Mouse (Mus musculus) myocyte (in vitro differentiated cells): Measurements from ENCODE around the gene Ndufv1. TPM values are rescaled to one million over a fixed set of nuclear protein-coding genes. Genes with fewer than 3 reads are reported as not detected.

Experiments
- H3K27me3 ChIP-seq: one replicate; pipeline ENCODE4 v1.6.1; 2011; ENCODE audit not compliant: control insufficient read depth, insufficient read depth, insufficient read length
- H3K36me3 ChIP-seq: one replicate; pipeline ENCODE4 v1.6.1; 2011; ENCODE audit not compliant: control insufficient read depth, insufficient read depth
- H3K4me2 ChIP-seq: one replicate; pipeline ENCODE4 v1.6.1; 2011; ENCODE audit warnings: low read depth, control low read depth
- H3K4me3 ChIP-seq: one replicate; pipeline ENCODE4 v1.5.1; 2011; ENCODE audit warnings: mild to moderate bottlenecking, control low read depth, moderate library complexity
- H3K79me2 ChIP-seq: one replicate; pipeline ENCODE4 v1.6.1; 2011; ENCODE audit not compliant: control insufficient read depth, insufficient read depth
- H3ac ChIP-seq: one replicate; pipeline ENCODE4 v1.6.1; 2011; ENCODE audit not compliant: control insufficient read depth, insufficient read length
- CEBPB ChIP-seq: IDR thresholded peaks from 2 replicates; pipeline ENCODE4 v1.6.1; 2011; ENCODE audit warnings: mild to moderate bottlenecking, moderate library complexity; ENCODE audit not compliant: poor library complexity, insufficient read depth, severe bottlenecking
- E2F4 ChIP-seq: IDR thresholded peaks from one replicate; pipeline ENCODE4 v1.6.1; 2011; ENCODE audit warnings: mild to moderate bottlenecking, control low read depth, moderate library complexity; ENCODE audit not compliant: insufficient read depth
- MAX ChIP-seq: IDR thresholded peaks from one replicate; pipeline ENCODE4 v1.6.1; 2011; ENCODE audit warnings: low read depth, mild to moderate bottlenecking, control low read depth
- MYOD1 ChIP-seq, 3 experiments: IDR thresholded peaks; one replicate each; pipeline ENCODE4 v1.6.1; 2011; ENCODE audit warnings: control low read depth in 2 of 3, low read depth in 2 of 3, mild to moderate bottlenecking in 2 of 3, moderate library complexity in 1 of 3; ENCODE audit not compliant: insufficient read length in 2 of 3, control insufficient read depth in 1 of 3
- MYOG ChIP-seq, 3 experiments: IDR thresholded peaks; one replicate each; pipeline ENCODE4 v1.6.1; 2011; ENCODE audit warnings: control low read depth in 2 of 3, low read depth in 2 of 3, mild to moderate bottlenecking in 2 of 3; ENCODE audit not compliant: insufficient read length in 2 of 3, control insufficient read depth in 1 of 3, insufficient read depth in 1 of 3
- POLR2A ChIP-seq: IDR thresholded peaks from one replicate; pipeline ENCODE4 v1.6.1; 2011; ENCODE audit warnings: low read depth, mild to moderate bottlenecking, control low read depth, moderate library complexity; ENCODE audit not compliant: insufficient read length
- POLR2AphosphoS2 ChIP-seq: IDR thresholded peaks from one replicate; pipeline ENCODE4 v1.6.1; 2011; ENCODE audit warnings: low read depth, control low read depth; ENCODE audit not compliant: insufficient read length
- REST ChIP-seq: IDR thresholded peaks from one replicate; pipeline ENCODE4 v1.6.1; 2011; ENCODE audit warnings: mild to moderate bottlenecking, control low read depth, moderate library complexity; ENCODE audit not compliant: insufficient read depth, insufficient read length
- SRF ChIP-seq: IDR thresholded peaks from one replicate; pipeline ENCODE4 v1.6.1; 2011; ENCODE audit warnings: low read depth; ENCODE audit not compliant: control insufficient read depth, insufficient read length
- TCF12 ChIP-seq: IDR thresholded peaks from one replicate; pipeline ENCODE4 v1.6.1; 2011; ENCODE audit warnings: mild to moderate bottlenecking, control low read depth; ENCODE audit not compliant: poor library complexity, insufficient read depth, severe bottlenecking
- TCF3 ChIP-seq: IDR thresholded peaks from one replicate; pipeline ENCODE4 v1.6.1; 2011; ENCODE audit warnings: low read depth, control low read depth; ENCODE audit not compliant: insufficient read length
- USF1 ChIP-seq: IDR thresholded peaks from one replicate; pipeline ENCODE4 v1.6.1; 2011; ENCODE audit warnings: low read depth, mild to moderate bottlenecking, control low read depth, moderate library complexity
- polyA plus RNA-seq: library from polyadenylated mRNA; unstranded; fragments of >200 nt; fragmentation: generic; extraction: Trizol; gene quantifications from one replicate; pipeline ENCODE4 v1.2.1, GENCODE M21; 2012; ENCODE audit warnings: missing spikeins

Ndufv1 gene
- polyA plus RNA-seq, 1 experiment, result 405 TPM

GRCm38 (mm10) chr19:3960211-3960610 lies 52.4 kb downstream of the Ndufv1 start:
- H3K27me3 ChIP-seq, result no peaks in the 10 kb centered on the region
- H3K36me3 ChIP-seq, result no peaks in the 10 kb centered on the region
- H3K4me3 ChIP-seq, result no peak overlapping the region
- H3K4me2 ChIP-seq, result no peak overlapping the region
- H3K79me2 ChIP-seq, result no peaks in the 10 kb centered on the region
- TF ChIP-seq MYOG (IDR thresholded peaks at IDR 0.05; ENCODE audit: control insufficient read depth in 1 of 3, insufficient read depth in 1 of 3, insufficient read length in 2 of 3, low read depth in 2 of 3) (no peak), MAX (no peak), POLR2AphosphoS2 (no peak), TCF12 (no peak)
- H3ac ChIP-seq, result no peak overlapping the region

- no peak overlapping the region for H3ac ChIP-seq
- TF ChIP-seq REST (no peak), CEBPB (no peak), USF1 (no peak), POLR2AphosphoS2 (no peak), TCF3 (no peak), SRF (no peak), MYOD1 (IDR thresholded peaks at IDR 0.05; ENCODE audit: control insufficient read depth in 1 of 3, insufficient read length in 2 of 3, low read depth in 2 of 3) (no peak), TCF12 (no peak), POLR2A (no peak)
Measured at GRCm38 (mm10) chr19:3959030-3959429, 53.6 kb downstream of the Ndufv1 start.

GRCm38 (mm10) chr19:3958470-3958869 lies 54.1 kb downstream of the Ndufv1 start, which contains the start of gene Aldh3b3:
Gene Aldh3b3, plus strand, starts transcription at chr19:3958645.
- Histone ChIP-seq H3ac (no peak within 1 kb of the TSS), H3K79me2 (no peaks in the 10 kb centered on the region), H3K27me3 (no peaks in the 10 kb centered on the region), H3K36me3 (no peaks in the 10 kb centered on the region), H3K4me3 (no peak within 1 kb of the TSS), H3K4me2 (peak within 1 kb of the TSS; percentile 16)
- no peak for TF ChIP-seq USF1
- no peak for TF ChIP-seq SRF
- TF ChIP-seq MAX, result no peak
- no peak for TF ChIP-seq REST
- no peak for TF ChIP-seq TCF3
- TF ChIP-seq CEBPB, result no peak
- TF ChIP-seq MYOD1 (IDR thresholded peaks at IDR 0.05; ENCODE audit: control insufficient read depth in 1 of 3, insufficient read length in 2 of 3, low read depth in 2 of 3), result peak in 2 of 3 experiments; percentile 66 to 85
- peak in 1 of 3 experiments; percentile 31 for TF ChIP-seq MYOG (IDR thresholded peaks at IDR 0.05; ENCODE audit: control insufficient read depth in 1 of 3, insufficient read depth in 1 of 3, insufficient read length in 2 of 3, low read depth in 2 of 3)
- no peak for TF ChIP-seq POLR2A
- no peak for TF ChIP-seq POLR2AphosphoS2
- no peak for TF ChIP-seq E2F4
- TF ChIP-seq TCF12, result no peak

More at GRCm38 (mm10) chr19:3959030-3959429, 53.6 kb downstream of the Ndufv1 start:
- H3K36me3 ChIP-seq, result no peaks in the 10 kb centered on the region
- no peak overlapping the region for H3K4me3 ChIP-seq
- H3K27me3 ChIP-seq, result no peaks in the 10 kb centered on the region
- no peaks in the 10 kb centered on the region for H3K79me2 ChIP-seq
- H3K4me2 ChIP-seq, result peak overlapping the region; percentile 16

Other genes starting within 250 kb of the Ndufv1 start
- gene Kmt5b, start 245.4 kb downstream of the Ndufv1 start, polyA plus RNA-seq, result 8.0 TPM
- gene Chka, start 161.0 kb downstream of the Ndufv1 start, polyA plus RNA-seq, result 35.5 TPM
- 50.9 TPM for gene Tcirg1, start 105.7 kb downstream of the Ndufv1 start, polyA plus RNA-seq
- 482 TPM for gene Ndufs8, start 100.0 kb downstream of the Ndufv1 start, polyA plus RNA-seq
- gene Aldh3b1, start 83.0 kb downstream of the Ndufv1 start, polyA plus RNA-seq, result 51.8 TPM
- gene Unc93b1, start 77.6 kb downstream of the Ndufv1 start, polyA plus RNA-seq, result 4.0 TPM
- 1.2 TPM for gene Aldh3b3, start 54.2 kb downstream of the Ndufv1 start, polyA plus RNA-seq
- 0.11 TPM for gene Aldh3b2, start 40.5 kb downstream of the Ndufv1 start, polyA plus RNA-seq
- 6.3 TPM for gene Acy3, start 26.2 kb downstream of the Ndufv1 start, polyA plus RNA-seq
- 0.04 TPM for gene Tbx10, start 20.1 kb downstream of the Ndufv1 start, polyA plus RNA-seq
- gene Nudt8, start 12.2 kb downstream of the Ndufv1 start, polyA plus RNA-seq, result 36.9 TPM
- 0.50 TPM for gene Gm49405, start 12.2 kb downstream of the Ndufv1 start, polyA plus RNA-seq
- gene Doc2g, start 9.5 kb downstream of the Ndufv1 start, polyA plus RNA-seq, result 2.5 TPM
- gene Gstp1, start 25.2 kb upstream of the Ndufv1 start, polyA plus RNA-seq, result 768 TPM
- gene Gstp2, start 33.2 kb upstream of the Ndufv1 start, polyA plus RNA-seq, result 6.7 TPM
- 0.25 TPM for gene Gstp3, start 46.8 kb upstream of the Ndufv1 start, polyA plus RNA-seq
- not detected for gene Cabp2, start 68.8 kb upstream of the Ndufv1 start, polyA plus RNA-seq
- gene Cdk2ap2, start 84.4 kb upstream of the Ndufv1 start, polyA plus RNA-seq, result 148 TPM
- gene Pitpnm1, start 87.2 kb upstream of the Ndufv1 start, polyA plus RNA-seq, result 42.3 TPM
- gene Aip, start 113.1 kb upstream of the Ndufv1 start, polyA plus RNA-seq, result 250 TPM
- gene Gpr152, start 127.0 kb upstream of the Ndufv1 start, polyA plus RNA-seq, result not detected
- 0.10 TPM for gene Cabp4, start 131.2 kb upstream of the Ndufv1 start, polyA plus RNA-seq
- 238 TPM for gene Coro1b, start 135.8 kb upstream of the Ndufv1 start, polyA plus RNA-seq
- 4.9 TPM for gene Ptprcap, start 140.8 kb upstream of the Ndufv1 start, polyA plus RNA-seq
- gene Rps6kb2, start 150.5 kb upstream of the Ndufv1 start, polyA plus RNA-seq, result 42.0 TPM
- gene Carns1, start 162.7 kb upstream of the Ndufv1 start, polyA plus RNA-seq, result 8.2 TPM
- gene Tbc1d10c, start 178.5 kb upstream of the Ndufv1 start, polyA plus RNA-seq, result 0.67 TPM
- gene Ppp1ca, start 179.3 kb upstream of the Ndufv1 start, polyA plus RNA-seq, result 702 TPM
- 16.7 TPM for gene Rad9a, start 188.9 kb upstream of the Ndufv1 start, polyA plus RNA-seq
- 11.5 TPM for gene Clcf1, start 201.4 kb upstream of the Ndufv1 start, polyA plus RNA-seq
- not detected for gene AC109138.7, start 201.6 kb upstream of the Ndufv1 start, polyA plus RNA-seq
- gene Pold4, start 219.1 kb upstream of the Ndufv1 start, polyA plus RNA-seq, result 166 TPM